Mouse (Mus musculus): ENCODE data around the gene Pi4k2a.
A peak's percentile ranks its signal among the peaks of the same experiment; 100 is the strongest.

Pi4k2a gene

GRCm38 (mm10) chr19:42089748-42090595, at the start of gene Pi4k2a:
Pi4k2a (plus strand) TSS chr19:42090470.
- DNase-seq, result peak; percentile 98

- no peak for DNase-seq
Measured at GRCm38 (mm10) chr19:42043988-42044387, 46.3 kb upstream of the Pi4k2a start.

GRCm38 (mm10) chr19:42045269-42046102, 44.8 kb upstream of the Pi4k2a start, which contains the start of gene Hoga1:
Hoga1 (plus strand) TSS chr19:42045610.
- DNase-seq, result peak; percentile 85

- DNase-seq, result no peak
Measured at GRCm38 (mm10) chr19:42050251-42050650, 40.0 kb upstream of the Pi4k2a start.

GRCm38 (mm10) chr19:42051351-42051750, 38.9 kb upstream of the Pi4k2a start:
- DNase-seq, result no peak

- no peak for DNase-seq
Measured at GRCm38 (mm10) chr19:42051948-42052347, 38.3 kb upstream of the Pi4k2a start, which contains the start of gene 4933411K16Rik. 4933411K16Rik (plus strand) TSS chr19:42052248.

- DNase-seq, result no peak
Measured at GRCm38 (mm10) chr19:42054255-42054654, 36.0 kb upstream of the Pi4k2a start.

- DNase-seq, result no peak
Measured at GRCm38 (mm10) chr19:42055881-42056280, 34.4 kb upstream of the Pi4k2a start.

- no peak for DNase-seq
Measured at GRCm38 (mm10) chr19:42056719-42057409, 33.4 kb upstream of the Pi4k2a start.

GRCm38 (mm10) chr19:42058426-42058825, 31.8 kb upstream of the Pi4k2a start:
- no peak for DNase-seq

GRCm38 (mm10) chr19:42061443-42061842, 28.8 kb upstream of the Pi4k2a start:
- DNase-seq, result no peak

- DNase-seq, result peak; percentile 23
Measured at GRCm38 (mm10) chr19:42068441-42069240, 21.6 kb upstream of the Pi4k2a start.

GRCm38 (mm10) chr19:42069241-42069525, 21.1 kb upstream of the Pi4k2a start:
- no peak for DNase-seq

GRCm38 (mm10) chr19:42071221-42071620, 19.0 kb upstream of the Pi4k2a start:
- DNase-seq, result no peak

GRCm38 (mm10) chr19:42071886-42072608, 18.2 kb upstream of the Pi4k2a start:
- no peak for DNase-seq

GRCm38 (mm10) chr19:42072802-42073201, 17.5 kb upstream of the Pi4k2a start:
- no peak for DNase-seq

GRCm38 (mm10) chr19:42075051-42075450, 15.2 kb upstream of the Pi4k2a start:
- DNase-seq, result no peak

- no peak for DNase-seq
Measured at GRCm38 (mm10) chr19:42075992-42076391, 14.3 kb upstream of the Pi4k2a start.

- DNase-seq, result no peak
Measured at GRCm38 (mm10) chr19:42078566-42078965, 11.7 kb upstream of the Pi4k2a start.

- DNase-seq, result no peak
Measured at GRCm38 (mm10) chr19:42079006-42079405, 11.3 kb upstream of the Pi4k2a start.

GRCm38 (mm10) chr19:42079950-42080349, 10.3 kb upstream of the Pi4k2a start:
- no peak for DNase-seq

- no peak for DNase-seq
Measured at GRCm38 (mm10) chr19:42080469-42080868, 9.8 kb upstream of the Pi4k2a start.

All from thymus, postnatal 4 days (tissue).